Mouse (Mus musculus) megakaryocyte-erythroid progenitor cell, adult 5 weeks (primary cell): ENCODE results near the gene Qrich1. TPM values are rescaled to one million over a fixed set of nuclear protein-coding genes. Genes with fewer than 3 reads are reported as not detected.

ENCODE experiments used
- polyA plus RNA-seq: library from polyadenylated mRNA; stranded (reverse); fragments of >175 nt; gene quantifications from 2 replicates; pipeline ENCODE4 v1.2.3, GENCODE M21; 2012

Gene Qrich1
- polyA plus RNA-seq = 101 and 122 TPM in 2 replicates

DNA sequence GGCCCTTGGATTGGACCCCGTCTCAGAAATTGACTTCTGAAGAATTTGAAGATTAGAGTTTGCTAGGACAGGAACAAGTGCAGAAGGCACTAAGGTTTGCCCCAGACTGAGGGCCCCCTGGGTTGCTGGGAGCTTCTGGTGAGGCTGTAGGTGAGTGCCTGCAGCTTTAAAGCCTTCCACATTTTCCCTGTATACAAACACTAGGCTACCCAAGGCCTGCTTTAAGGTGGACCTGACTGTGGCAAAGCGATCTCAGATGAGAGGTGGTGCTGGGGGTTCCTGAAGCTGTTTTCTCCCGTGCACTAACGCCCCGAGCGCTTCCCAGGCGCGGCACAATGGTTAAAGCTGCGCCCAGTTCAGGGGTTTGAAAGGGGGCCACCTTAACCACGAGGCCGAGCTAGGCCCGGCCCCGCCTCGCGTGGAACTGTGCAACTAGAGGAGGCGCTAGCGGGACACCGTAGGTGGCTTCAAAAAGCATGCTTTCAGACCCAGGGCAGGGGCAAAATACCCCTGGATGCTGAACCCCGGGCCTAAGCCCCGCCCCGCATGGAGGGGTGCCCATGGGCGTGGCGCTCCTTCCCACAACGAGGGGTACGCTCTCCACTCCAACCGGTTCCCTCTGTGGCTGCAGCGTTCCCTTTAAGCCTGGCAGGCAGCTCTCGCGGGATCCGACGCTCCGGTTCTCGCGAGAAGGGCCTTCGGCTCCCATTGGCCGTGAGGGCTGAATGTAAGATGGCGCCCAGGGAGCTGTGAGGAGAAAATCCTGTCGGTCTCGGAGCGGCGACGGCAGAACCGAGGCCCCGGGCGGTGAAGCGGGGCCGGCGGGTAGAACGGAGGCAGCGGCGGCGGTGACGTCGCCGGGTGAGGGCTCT is at the start of gene Qrich1:
Gene Qrich1, plus strand, starts transcription at position 427 of the 872 bp plus-strand sequence.

DNA sequence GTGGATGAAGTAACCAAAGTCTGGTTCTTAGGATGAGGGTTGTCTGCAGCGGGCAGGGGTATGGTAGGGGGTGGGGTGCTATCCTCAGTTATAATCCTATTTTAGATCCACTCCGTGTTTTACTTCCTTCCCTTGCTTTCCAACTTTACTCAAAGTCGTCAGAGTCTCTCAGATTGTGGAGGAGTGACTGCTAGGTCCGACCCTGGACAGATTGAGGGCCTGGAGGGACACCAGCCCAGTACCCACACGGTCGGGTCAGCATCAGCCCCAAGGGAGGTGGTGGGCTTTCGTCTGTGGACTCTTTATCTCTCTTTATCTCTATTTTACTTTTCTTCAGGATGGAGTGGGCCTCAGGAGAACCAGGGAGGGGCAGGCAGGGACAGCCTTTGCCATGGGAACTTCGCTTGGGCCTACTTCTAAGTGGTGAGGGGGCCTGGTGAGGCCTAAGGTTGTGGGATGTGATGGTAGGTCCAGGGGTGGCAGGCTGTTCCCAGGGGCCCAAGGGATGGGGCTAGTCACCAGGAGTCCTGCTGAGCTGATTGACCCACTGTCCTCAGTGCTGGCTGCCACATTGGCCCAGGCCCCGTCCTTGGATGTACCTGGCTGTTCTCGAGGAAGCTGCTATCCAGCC is 36.8 kb upstream of the Qrich1 start, which contains the start of gene Lamb2:
Gene Lamb2, plus strand, starts transcription at position 16 of the 631 bp plus-strand sequence.

DNA sequence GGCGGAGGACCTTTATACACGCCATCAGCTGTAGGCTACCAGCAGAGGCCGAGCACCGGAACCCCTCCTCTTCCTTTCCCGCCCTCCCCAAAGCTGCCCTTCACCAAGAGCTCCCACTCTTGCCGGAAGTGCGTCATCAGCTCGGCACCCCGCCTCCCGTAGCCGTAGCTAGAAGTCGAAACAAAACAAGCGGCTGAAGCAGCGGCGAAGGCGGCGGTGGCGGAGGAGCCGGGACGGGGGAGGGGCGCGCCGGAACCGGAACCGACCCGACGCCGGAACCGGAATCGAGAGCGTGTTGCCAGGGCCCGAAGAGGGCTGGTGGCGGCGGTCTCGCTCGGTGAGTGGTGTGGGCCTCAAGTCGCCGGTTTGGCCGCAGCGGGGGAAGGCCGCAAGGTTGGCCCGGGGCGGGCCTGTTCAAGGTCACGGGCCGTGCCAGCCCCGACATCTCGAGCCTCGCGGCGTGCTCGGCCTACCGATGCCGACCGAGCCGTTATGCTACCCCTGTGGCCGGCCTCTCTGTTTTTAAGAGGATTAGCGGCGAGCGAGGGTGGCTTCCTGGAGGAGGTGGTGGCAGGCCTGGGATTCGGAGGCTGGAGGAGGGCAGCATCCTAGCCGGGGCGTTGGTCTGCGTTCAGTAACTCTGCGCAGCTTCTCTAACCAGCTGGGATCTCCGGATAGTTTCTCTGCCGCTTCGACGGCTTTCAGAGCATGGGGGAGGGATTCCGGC is 25.9 kb upstream of the Qrich1 start, which contains the start of gene Usp19:
Gene Usp19, plus strand, starts transcription at position 44 of the 727 bp plus-strand sequence.

GRCm38 (mm10) chr9:108507619-108508434 is 8.8 kb upstream of the Qrich1 start, which contains the start of gene Qars:
TSS of gene Qars (plus strand) at chr9:108507706.

GRCm38 (mm10) chr9:108560227-108560841 is 43.7 kb downstream of the Qrich1 start, which contains the start of gene Impdh2:
TSS of gene Impdh2 (plus strand) at chr9:108560286.

GRCm38 (mm10) chr9:108566815-108567776 is 50.5 kb downstream of the Qrich1 start, which contains the start of gene Ndufaf3:
TSS of gene Ndufaf3 (minus strand) at chr9:108567434.

GRCm38 (mm10) chr9:108569381-108570206 is 53.0 kb downstream of the Qrich1 start, which contains the start of gene Dalrd3:
TSS of gene Dalrd3 (plus strand) at chr9:108569886.

GRCm38 (mm10) chr9:108578545-108579343 is 62.1 kb downstream of the Qrich1 start, which contains the start of gene Wdr6:
TSS of gene Wdr6 (minus strand) at chr9:108578739.

DNA sequence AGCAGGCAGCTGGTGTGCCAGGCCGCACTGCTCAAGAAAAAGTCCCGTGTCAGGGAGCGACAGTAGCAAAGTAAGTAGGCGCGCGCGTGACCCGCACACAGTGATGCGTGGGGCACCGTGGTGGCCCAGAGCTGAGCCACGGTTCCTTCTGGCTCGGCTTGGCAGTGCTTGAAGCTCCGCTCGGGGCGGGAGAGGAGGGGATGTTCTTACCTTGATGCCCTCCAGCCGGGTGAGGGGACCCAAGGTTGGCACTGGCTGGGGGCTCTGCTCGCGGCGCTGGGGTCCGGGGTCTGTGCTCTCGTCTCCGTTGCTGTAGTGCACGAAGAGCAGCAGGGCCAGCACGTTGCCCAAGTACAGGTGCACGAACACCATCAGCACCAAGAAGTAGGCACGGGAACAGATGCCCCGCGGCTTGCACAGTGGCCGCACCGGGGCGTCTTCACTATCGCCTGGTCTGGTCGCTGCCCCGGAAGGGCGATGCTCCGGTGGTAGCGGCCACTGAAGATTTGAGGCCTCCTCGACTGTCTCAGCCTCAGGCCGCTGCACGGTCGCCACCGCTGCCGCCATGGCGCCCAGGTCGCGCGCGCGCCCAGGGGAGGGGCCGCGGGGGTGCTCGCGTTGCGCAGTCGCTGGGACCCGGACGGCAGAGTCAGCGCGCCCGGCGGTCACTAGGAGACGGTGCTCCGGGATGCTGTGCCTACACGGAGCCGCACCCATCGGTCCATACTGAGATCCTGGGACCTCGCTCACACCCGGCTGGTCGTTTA is 80.6 kb downstream of the Qrich1 start, which contains the start of gene P4htm:
Gene P4htm, minus strand, starts transcription at position 670 of the 767 bp plus-strand sequence.

Other genes starting within 250 kb of the Qrich1 start
- gene Nicn1, start 226.4 kb upstream of the Qrich1 start, polyA plus RNA-seq = 0.28 and 0.59 TPM in 2 replicates
- 0.04 and 0.23 TPM in 2 replicates for gene Amt, start 220.0 kb upstream of the Qrich1 start, polyA plus RNA-seq
- 110 and 123 TPM in 2 replicates for gene Rhoa, start 210.7 kb upstream of the Qrich1 start, polyA plus RNA-seq
- 1.8 and 2.2 TPM in 2 replicates for gene Tcta, start 210.6 kb upstream of the Qrich1 start, polyA plus RNA-seq
- 608 and 718 TPM in 2 replicates for gene Gpx1, start 177.9 kb upstream of the Qrich1 start, polyA plus RNA-seq
- 70.5 and 73.8 TPM in 2 replicates for gene Usp4, start 169.0 kb upstream of the Qrich1 start, polyA plus RNA-seq
- 1.7 and 3.6 TPM in 2 replicates for gene 1700102P08Rik, start 124.0 kb upstream of the Qrich1 start, polyA plus RNA-seq
- gene Ccdc36, start 88.3 kb upstream of the Qrich1 start, polyA plus RNA-seq = 0.04 and 0.11 TPM in 2 replicates
- gene BC048562, start 80.3 kb upstream of the Qrich1 start, polyA plus RNA-seq = not detected in 2 replicates
- gene Ccdc71, start 56.3 kb upstream of the Qrich1 start, polyA plus RNA-seq = 13.1 and 13.7 TPM in 2 replicates
- 16.9 and 18.1 TPM in 2 replicates for gene Klhdc8b, start 55.2 kb upstream of the Qrich1 start, polyA plus RNA-seq
- 0.40 and 0.66 TPM in 2 replicates for gene Lamb2, start 37.1 kb upstream of the Qrich1 start, polyA plus RNA-seq
- gene Usp19, start 26.2 kb upstream of the Qrich1 start, polyA plus RNA-seq = 150 and 194 TPM in 2 replicates
- gene Qars, start 9.1 kb upstream of the Qrich1 start, polyA plus RNA-seq = 117 and 129 TPM in 2 replicates
- 127 and 152 TPM in 2 replicates for gene Impdh2, start 43.5 kb downstream of the Qrich1 start, polyA plus RNA-seq
- gene Ndufaf3, start 50.6 kb downstream of the Qrich1 start, polyA plus RNA-seq = 12.2 and 15.7 TPM in 2 replicates
- gene Dalrd3, start 53.1 kb downstream of the Qrich1 start, polyA plus RNA-seq = 121 and 172 TPM in 2 replicates
- 10.9 and 13.4 TPM in 2 replicates for gene Wdr6, start 61.9 kb downstream of the Qrich1 start, polyA plus RNA-seq
- 3.3 and 5.9 TPM in 2 replicates for gene P4htm, start 80.9 kb downstream of the Qrich1 start, polyA plus RNA-seq
- gene Arih2, start 132.6 kb downstream of the Qrich1 start, polyA plus RNA-seq = 112 and 130 TPM in 2 replicates
- 10.8 and 12.1 TPM in 2 replicates for gene Slc25a20, start 145.3 kb downstream of the Qrich1 start, polyA plus RNA-seq
- 9.0 and 9.9 TPM in 2 replicates for gene Prkar2a, start 172.5 kb downstream of the Qrich1 start, polyA plus RNA-seq